Mouse (Mus musculus) monocyte, adult 5-6 weeks (primary cell): Measurements from ENCODE around the gene Camta1. TPM values are rescaled to one million over a fixed set of nuclear protein-coding genes. Genes with fewer than 3 reads are reported as not detected.
A peak's percentile ranks its signal among the peaks of the same experiment; 100 is the strongest.

Experiments used
- ATAC-seq: fragments of 153-309, 156-312 bp; replicated peaks from 2 replicates; pipeline ENCODE4 v1.8.0; 2017; ENCODE audit warnings: mild to moderate bottlenecking; ENCODE audit not compliant: low TSS enrichment, insufficient number of reproducible peaks, severe bottlenecking, poor library complexity, low FRiP score
- total RNA-seq: library from RNA; stranded (forward); fragments of 200-1000, 200-491, 200-594 nt; gene quantifications from 3 replicates; pipeline ENCODE4 v1.2.3, GENCODE M21; 2017

Gene Camta1
- total RNA-seq, 1 experiment from 2014 or later, result 22.1 TPM

DNA sequence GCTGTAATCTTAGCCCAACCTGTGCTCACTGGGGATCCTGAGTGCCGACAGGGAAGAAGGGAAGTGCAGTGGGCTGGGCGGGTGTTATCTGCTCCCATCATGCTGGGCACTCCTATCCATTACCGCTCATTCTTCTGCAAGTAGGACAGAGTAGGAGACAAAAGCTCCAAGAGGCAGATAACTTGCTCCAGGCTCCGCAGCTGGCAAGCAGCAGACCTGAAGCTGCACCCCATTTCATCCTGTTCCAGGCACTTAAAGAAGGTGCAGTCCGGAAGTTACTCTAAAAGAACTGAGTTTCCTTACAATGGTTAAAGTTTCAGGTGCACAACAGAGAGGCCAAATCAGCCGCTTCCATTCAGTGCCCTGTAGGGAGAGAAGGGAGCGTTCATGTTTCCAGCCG, 750.5 kb downstream of the Camta1 start:
- no peak for ATAC-seq

GRCm38 (mm10) chr4:151108834-151109241, 752.8 kb downstream of the Camta1 start:
- no peak for ATAC-seq

DNA sequence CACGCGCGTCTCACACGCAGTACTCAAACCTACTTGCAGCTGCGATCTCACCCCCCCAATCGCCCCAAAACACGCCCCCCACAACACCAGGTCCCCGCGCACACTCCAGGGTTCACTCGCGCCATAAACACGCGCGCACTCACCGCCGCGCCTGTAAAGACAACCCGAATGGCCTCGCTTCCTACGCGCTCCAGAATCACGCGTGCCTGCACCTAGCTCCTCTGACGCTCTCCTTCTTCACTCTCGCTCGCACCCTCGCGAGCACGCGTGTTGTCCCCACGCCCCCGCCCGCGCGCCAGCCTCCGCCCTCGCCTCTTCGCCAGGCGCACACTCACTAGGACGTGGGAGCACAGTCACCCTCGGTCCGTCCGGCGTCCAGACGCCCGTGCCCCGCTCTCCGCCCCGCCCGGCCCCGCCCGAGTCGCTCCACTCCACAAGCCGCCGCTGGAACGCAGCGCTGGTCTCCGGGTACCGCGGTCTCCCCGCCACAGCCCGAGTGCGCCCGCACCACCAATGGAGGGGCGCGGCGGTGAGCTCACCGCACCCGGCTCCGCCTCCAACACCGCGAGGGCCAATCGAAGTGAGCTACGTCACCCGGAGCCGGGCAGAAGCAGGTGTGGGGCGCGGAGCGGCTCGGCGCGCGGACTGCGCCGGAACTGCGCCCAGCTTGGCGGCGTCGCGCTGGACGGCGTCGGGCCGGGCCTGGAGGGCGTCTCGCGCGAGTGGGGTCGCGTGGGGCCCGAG, 753.5 kb downstream of the Camta1 start:
- no peak for ATAC-seq

- ATAC-seq, result no peak
Measured at GRCm38 (mm10) chr4:151107131-151108001, 754.3 kb downstream of the Camta1 start.

DNA sequence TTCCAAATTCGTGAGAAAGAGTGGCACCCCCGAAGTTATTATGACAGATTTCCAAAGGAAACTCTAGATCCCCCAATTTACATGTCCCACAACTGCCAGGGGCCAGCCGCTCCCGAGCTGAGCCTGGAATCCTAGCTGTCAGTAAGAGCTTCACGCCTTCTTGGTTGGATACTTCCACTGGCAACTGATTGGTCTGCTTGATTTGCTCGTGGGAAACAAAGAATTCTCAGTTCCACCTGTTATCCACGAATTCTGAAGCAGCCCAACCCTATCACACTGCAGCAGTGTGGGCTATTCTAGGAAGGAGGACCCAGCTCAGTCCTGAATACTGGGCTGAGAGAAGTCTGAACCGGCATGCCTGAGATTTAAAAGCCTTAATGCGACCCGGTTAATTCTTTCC, 755.2 kb downstream of the Camta1 start:
- ATAC-seq, result no peak

DNA sequence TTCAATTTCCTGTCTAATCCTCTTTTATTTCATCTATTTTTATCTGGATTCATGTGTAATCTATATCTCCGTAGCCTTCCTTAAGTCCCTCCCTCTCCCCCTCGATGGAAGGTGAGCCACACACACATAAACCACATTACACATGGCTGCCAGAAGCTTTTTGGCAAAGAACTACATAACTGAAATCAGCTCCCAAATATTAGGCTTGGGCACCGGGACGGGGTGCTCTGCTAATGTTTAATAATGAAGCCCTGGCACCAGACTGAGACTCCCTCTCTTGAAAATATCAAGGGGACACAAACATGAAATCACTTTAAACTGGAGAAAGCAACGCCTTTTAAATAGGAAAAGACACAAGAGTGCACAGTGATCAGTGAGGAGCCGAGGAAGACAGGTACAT, 755.8 kb downstream of the Camta1 start:
- ATAC-seq, result no peak

DNA sequence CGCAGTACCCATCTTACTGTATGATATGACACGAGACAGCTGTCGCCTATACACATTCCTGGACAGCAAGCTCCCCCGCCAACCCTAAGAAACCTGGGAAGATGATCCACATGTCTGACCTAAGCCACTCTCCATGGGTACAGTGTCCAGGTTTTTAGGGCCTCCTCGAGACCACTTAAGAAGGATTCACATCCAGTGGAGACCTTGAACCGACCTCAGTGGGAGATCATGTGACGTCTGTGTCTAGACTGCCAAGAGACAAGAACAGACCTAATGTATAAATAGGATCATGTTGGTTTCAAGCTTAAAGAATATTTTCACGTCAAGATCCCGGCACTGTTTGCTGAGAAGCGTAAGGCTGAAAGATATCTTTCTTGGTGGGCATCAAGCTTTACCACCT, 757.5 kb downstream of the Camta1 start:
- ATAC-seq, result no peak

DNA sequence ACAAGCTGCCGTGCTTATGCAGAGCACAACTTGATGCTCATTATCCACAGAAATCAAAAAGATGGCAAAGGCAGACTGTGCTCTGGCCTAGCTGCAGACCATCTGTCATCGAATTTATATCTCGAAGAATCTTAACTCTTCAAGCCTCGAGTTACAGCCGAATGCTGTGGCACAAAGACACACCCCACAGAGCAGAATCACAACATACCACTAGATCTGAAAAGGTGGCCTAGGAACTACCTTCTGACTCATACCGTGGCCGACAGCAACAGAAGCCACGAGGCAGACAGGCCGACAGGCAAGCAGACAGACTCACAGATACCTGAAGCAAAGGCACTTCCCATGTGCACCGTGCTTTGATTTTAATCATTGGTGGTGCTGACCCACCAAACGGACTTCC, 758.0 kb downstream of the Camta1 start:
- ATAC-seq, result no peak

- no peak for ATAC-seq
Measured at GRCm38 (mm10) chr4:151097104-151097438, 764.6 kb downstream of the Camta1 start.

GRCm38 (mm10) chr4:151096334-151097103, 765.2 kb downstream of the Camta1 start:
- ATAC-seq, result no peak

- no peak for ATAC-seq
Measured at GRCm38 (mm10) chr4:151095207-151095606, 766.5 kb downstream of the Camta1 start.

GRCm38 (mm10) chr4:151089270-151089669, 772.4 kb downstream of the Camta1 start, which contains the start of gene Gm13090:
TSS of gene Gm13090 (plus strand) at chr4:151089570.
- no peak for ATAC-seq

GRCm38 (mm10) chr4:151088819-151089218, 772.9 kb downstream of the Camta1 start:
- no peak for ATAC-seq

GRCm38 (mm10) chr4:151087358-151087757, 774.3 kb downstream of the Camta1 start:
- no peak for ATAC-seq

DNA sequence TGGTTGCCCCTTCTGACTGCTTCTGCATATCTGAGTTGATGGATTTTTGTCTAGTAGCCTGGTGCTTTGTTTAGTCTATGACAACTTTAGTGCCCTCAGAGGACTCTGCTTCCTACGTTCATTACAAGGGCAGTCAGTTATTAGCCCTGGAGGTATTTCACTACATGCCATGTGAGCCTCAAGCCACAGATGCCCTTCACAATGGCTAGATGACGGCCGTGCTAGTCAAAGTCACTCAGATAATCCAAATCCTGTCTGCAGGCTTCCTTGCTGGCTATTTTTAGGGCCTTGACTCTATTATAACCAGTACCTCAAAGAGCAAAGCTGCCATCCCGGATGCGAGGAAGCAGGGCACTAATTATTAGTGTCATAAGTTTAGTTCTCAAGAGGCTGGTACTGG, 778.6 kb downstream of the Camta1 start:
- ATAC-seq, result no peak

DNA sequence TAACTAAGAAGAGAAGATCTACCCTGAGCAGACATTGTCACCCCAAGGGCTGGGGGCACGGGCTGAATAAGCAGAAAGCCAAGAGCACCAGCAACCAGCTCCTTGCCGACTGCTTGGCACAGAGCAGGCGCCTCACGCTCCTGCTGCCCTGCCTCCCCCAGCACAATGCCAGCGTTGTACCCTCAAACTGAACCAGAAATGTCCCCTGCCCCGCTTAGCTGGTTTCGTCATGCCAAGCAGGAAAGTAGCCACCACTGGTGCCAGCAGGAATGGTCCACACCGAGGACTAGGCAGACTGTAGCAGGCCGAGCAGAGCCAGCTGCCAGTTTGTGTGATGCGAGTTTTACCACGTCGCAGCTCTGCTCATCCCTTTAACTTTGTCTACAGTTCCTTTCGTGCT, 779.7 kb downstream of the Camta1 start:
- ATAC-seq, result no peak

- ATAC-seq, result no peak
Measured at GRCm38 (mm10) chr4:151081355-151081754, 780.3 kb downstream of the Camta1 start.

- ATAC-seq, result no peak
Measured at GRCm38 (mm10) chr4:151074817-151075216, 786.9 kb downstream of the Camta1 start.

DNA sequence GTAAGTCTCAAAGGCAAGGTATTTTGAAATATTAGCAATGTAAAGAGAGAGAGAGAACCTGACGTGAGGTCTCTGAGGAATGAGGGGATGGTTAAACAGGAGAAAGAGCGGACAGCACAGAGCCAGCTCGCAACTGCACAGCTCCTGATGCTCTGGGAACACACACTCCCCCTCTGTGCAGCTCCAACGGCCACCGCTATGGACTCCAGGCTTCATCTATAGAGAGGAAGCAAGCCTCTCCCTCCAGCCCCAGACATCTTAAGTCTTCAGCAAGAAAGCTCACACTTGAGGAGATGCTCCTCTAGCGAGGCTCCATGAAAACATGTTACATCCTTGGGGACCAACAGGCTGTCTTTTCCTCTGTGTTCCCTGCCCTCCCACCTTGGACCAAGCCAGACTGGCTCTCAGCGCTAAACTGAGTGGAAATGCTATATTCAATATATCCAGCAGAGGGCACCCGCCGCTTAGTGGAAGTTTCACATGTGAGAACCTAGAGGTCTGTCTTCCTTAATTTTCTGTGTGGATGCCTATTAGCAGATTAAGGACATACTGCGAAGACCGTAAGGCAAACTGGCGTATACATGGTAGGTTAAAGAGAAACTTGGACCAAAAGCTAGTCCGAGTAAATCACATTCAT, 788.5 kb downstream of the Camta1 start:
- ATAC-seq, result peak; percentile 70
